Mouse (Mus musculus): Measurements from ENCODE around the gene Akap13. TPM values are rescaled to one million over a fixed set of nuclear protein-coding genes. Genes with fewer than 3 reads are reported as not detected.
A peak's percentile ranks its signal among the peaks of the same experiment; 100 is the strongest.

Akap13 gene
- total and polyA plus RNA-seq, 3 experiments, result 11.4 to 32.5 (median 27.7) TPM

DNA sequence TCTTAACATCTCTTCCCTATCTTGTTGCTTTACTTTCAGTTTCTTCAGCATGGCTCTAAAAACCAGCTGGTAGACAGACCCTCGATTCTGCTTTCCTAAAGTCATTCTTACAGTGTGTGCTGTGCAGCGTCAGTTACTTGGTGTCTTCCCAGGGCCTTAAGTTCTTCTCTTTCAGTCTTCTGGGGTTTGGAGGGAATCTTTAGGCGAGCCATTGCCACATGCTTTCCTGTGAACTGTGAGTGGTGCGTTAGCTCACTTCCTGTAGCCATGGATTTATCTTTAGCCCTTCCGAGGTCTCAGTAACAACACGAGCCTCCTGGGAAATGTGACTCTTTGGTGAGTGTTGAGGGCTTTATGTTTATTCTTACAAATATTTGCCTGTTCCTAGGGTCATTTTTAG, 214.1 kb downstream of the Akap13 start:
- DNase-seq (ENCODE audit: extremely low read depth), result peak; percentile 60
- peak overlapping the region; percentile 69 for H3K9ac ChIP-seq (ENCODE audit: insufficient read depth, low read depth)
- H3K27me3 ChIP-seq (replicated peaks), result no peaks in the 10 kb centered on the region
- H3K9me3 ChIP-seq (replicated peaks; ENCODE audit: low read length), result no peaks in the 10 kb centered on the region
- in situ Hi-C loops (cut with MboI; ENCODE audit: low pct_ligation_motif_present, low pct_unique_long_range_greater_than_20kb, low sequenced_read_pairs), result no loop called here
- peak overlapping the region in 1 of 3 experiments; percentile 41 for H3K4me3 ChIP-seq (replicated peaks in 1 of 3; ENCODE audit: low read depth in 2 of 3, low read length in 2 of 3, poor library complexity in 1 of 3)
- H3K36me3 ChIP-seq (replicated peaks in 1 of 2; ENCODE audit: control insufficient read depth in 1 of 2, insufficient read depth in 1 of 2, low read length in 1 of 2), result peaks cover 5 to 29% of the 10 kb centered on the region in 2 experiments
- H3K4me1 ChIP-seq (ENCODE audit: control insufficient read depth in 1 of 2, insufficient read depth in 2 of 2), result peaks cover 6 to 30% of the 10 kb centered on the region in 2 experiments
- H3K27ac ChIP-seq (ENCODE audit: insufficient read depth, low read depth), result peak overlapping the region; percentile 41; the same call in 1 of the 2 replicates
- TF ChIP-seq ZC3H11A (IDR thresholded peaks at IDR 0.05; ENCODE audit: low read depth, low read length) (no peak), SIN3A (IDR thresholded peaks at IDR 0.05; ENCODE audit: low read length) (no peak), UBTF (IDR thresholded peaks at IDR 0.05; ENCODE audit: low read depth, low read length) (no peak), POLR2AphosphoS2 (IDR thresholded peaks at IDR 0.05; ENCODE audit: low read depth, low read length) (no peak), MAFK (IDR thresholded peaks at IDR 0.05; ENCODE audit: insufficient replicate concordance, low read length) (no peak), JUN (IDR thresholded peaks at IDR 0.05; ENCODE audit: insufficient read depth, low read depth, low read length) (0 out of 2 replicates have a peak, but pooled peaks have one; percentile 18), POLR2A (IDR thresholded peaks at IDR 0.05; ENCODE audit: low read depth, low read length) (peak; percentile 56), NRF1 (IDR thresholded peaks at IDR 0.05; ENCODE audit: low read depth, low read length) (no peak), ZNF384 (IDR thresholded peaks at IDR 0.05; ENCODE audit: low read depth, low read length) (no peak), TBP (conservative IDR thresholded peaks at IDR 0.05; ENCODE audit: low read depth, low read length) (peak; percentile 53; the same call in 1 of the 2 replicates), KAT2A (IDR thresholded peaks at IDR 0.05; ENCODE audit: insufficient replicate concordance, low read length) (no peak), HCFC1 (IDR thresholded peaks at IDR 0.05; ENCODE audit: low read depth, low read length) (peak; percentile 38; the same call in 1 of the 2 replicates), IRF4 (IDR thresholded peaks at IDR 0.05; ENCODE audit: low read depth, low read length) (peak; percentile 47), USF1 (IDR thresholded peaks at IDR 0.05; ENCODE audit: low read depth, low read length) (no peak), RAD21 (IDR thresholded peaks at IDR 0.05; ENCODE audit: low read depth, low read length) (no peak), CHD2 (IDR thresholded peaks at IDR 0.05; ENCODE audit: low read length) (no peak), CHD1 (IDR thresholded peaks at IDR 0.05; ENCODE audit: low read depth, low read length) (no peak), MAX (IDR thresholded peaks at IDR 0.05; ENCODE audit: low read length) (peak; percentile 97), EP300 (IDR thresholded peaks at IDR 0.05; ENCODE audit: low read length) (0 out of 2 replicates have a peak, but pooled peaks have one; percentile 42), E2F4 (IDR thresholded peaks at IDR 0.05; ENCODE audit: insufficient replicate concordance, low read depth, low read length) (no peak), CTCF (conservative IDR thresholded peaks at IDR 0.05 in 1 of 2, IDR thresholded peaks at IDR 0.05 in 1 of 2; ENCODE audit: low read depth in 2 of 2, low read length in 2 of 2) (no peak), MYC (IDR thresholded peaks at IDR 0.05; ENCODE audit: low read depth, low read length) (peak; percentile 95), SMC3 (IDR thresholded peaks at IDR 0.05; ENCODE audit: low read depth, low read length) (no peak), PAX5 (IDR thresholded peaks at IDR 0.05; ENCODE audit: low read length) (no peak), ELF1 (IDR thresholded peaks at IDR 0.05; ENCODE audit: low read depth, low read length) (peak; percentile 59; the same call in 1 of the 2 replicates), TCF12 (IDR thresholded peaks at IDR 0.05; ENCODE audit: low read depth, low read length) (no peak), ZKSCAN1 (IDR thresholded peaks at IDR 0.05; ENCODE audit: borderline replicate concordance, low read depth, low read length) (no peak), RCOR1 (conservative IDR thresholded peaks at IDR 0.05; ENCODE audit: low read depth, low read length) (no peak), NELFE (IDR thresholded peaks at IDR 0.05; ENCODE audit: low read depth, low read length) (no peak), BHLHE40 (IDR thresholded peaks at IDR 0.05; ENCODE audit: low read depth, low read length) (no peak), MXI1 (IDR thresholded peaks at IDR 0.05; ENCODE audit: low read depth, low read length) (peak; percentile 57; the same call in 1 of the 2 replicates), USF2 (conservative IDR thresholded peaks at IDR 0.05; ENCODE audit: low read depth, low read length) (no peak), JUND (conservative IDR thresholded peaks at IDR 0.05; ENCODE audit: low read depth, low read length) (no peak), GABPA (IDR thresholded peaks at IDR 0.05; ENCODE audit: insufficient replicate concordance, low read depth, low read length) (no peak), MEF2A (IDR thresholded peaks at IDR 0.05; ENCODE audit: borderline replicate concordance, low read depth, low read length) (no peak), MAZ (IDR thresholded peaks at IDR 0.05; ENCODE audit: low read depth, low read length) (no peak), ETS1 (conservative IDR thresholded peaks at IDR 0.05; ENCODE audit: low read depth, low read length) (peak; percentile 43; the same call in 1 of the 2 replicates), ZMIZ1 (IDR thresholded peaks at IDR 0.05; ENCODE audit: low read depth, low read length) (no peak)
- peak overlapping the region; percentile 94 for H3K4me2 ChIP-seq (ENCODE audit: insufficient read depth, low read depth, poor library complexity, severe bottlenecking)
- no peaks in the 10 kb centered on the region for H3K79me2 ChIP-seq (replicated peaks; ENCODE audit: control insufficient read depth, extremely low read depth, insufficient read depth, poor library complexity, severe bottlenecking)
- dilution Hi-C loops (cut with MboI; ENCODE audit: extremely low pct_ligation_motif_present, extremely low pct_unique_long_range_greater_than_20kb, low sequenced_read_pairs), result no loop called here
